Mouse (Mus musculus) kidney, adult 2 months (tissue): ENCODE measurements around the gene Exosc8.

Experiments
- CTCF ChIP-seq: fragments of 200-500 bp; conservative IDR thresholded peaks from 2 replicates; pipeline ENCODE4 v1.5.1; 2011; ENCODE audit warnings: low read depth, mild to moderate bottlenecking, control low read depth, low read length, moderate library complexity, mixed read lengths; ENCODE audit not compliant: insufficient read depth, insufficient read length
- POLR2A ChIP-seq: fragments of 200-500 bp; IDR thresholded peaks from one replicate; pipeline ENCODE4 v1.6.1; 2011; ENCODE audit warnings: low read depth, low read length, control low read depth

GRCm38 (mm10) chr3:54715461-54715860, 19.7 kb downstream of the Exosc8 start:
- TF ChIP-seq POLR2A (no peak), CTCF (no peak)
